In genomic region chr6:92247215-92247919, GRCm38 (mm10) we compare ENCODE assay signal across 25 mouse cellular contexts. TPM values are rescaled to one million over a fixed set of nuclear protein-coding genes. Genes with fewer than 3 reads are reported as not detected.
"Had no signal": no experiment of that assay in that cellular context is flagged by ENCODE, and none has a peak within 500 bp of the region (broad histone marks: within the 10 kb centered on the region; RNA-seq: fewer than 3 reads in every experiment).

No protein-coding gene starts in this region.

- H3K4me3 ChIP-seq: left cerebral cortex, adult 2 months; limb, embryonic 13.5 days; liver, embryonic 12.5 days; liver, embryonic 15.5 days; lung, embryonic 15.5 days; megakaryocyte, embryonic 14.5 days; midbrain, embryonic 15.5 days; neural tube, embryonic 12.5 days; neural tube, embryonic 15.5 days had no signal

- H3K4me2 ChIP-seq: limb, embryonic 13.5 days; liver, embryonic 12.5 days; liver, embryonic 15.5 days; lung, embryonic 15.5 days; midbrain, embryonic 11.5 days; midbrain, embryonic 15.5 days; neural tube, embryonic 12.5 days; neural tube, embryonic 15.5 days had no signal

- ATAC-seq: liver, embryonic 12.5 days; midbrain, embryonic 15.5 days had no signal

- H3K9me3 ChIP-seq: limb, embryonic 13.5 days; liver, embryonic 12.5 days; liver, embryonic 15.5 days; lung, embryonic 15.5 days; midbrain, embryonic 15.5 days; neural tube, embryonic 12.5 days; neural tube, embryonic 15.5 days had no signal

- H3K36me3 ChIP-seq: limb, embryonic 13.5 days; liver, embryonic 12.5 days; liver, embryonic 15.5 days; lung, embryonic 15.5 days; midbrain, embryonic 15.5 days; neural tube, embryonic 12.5 days; neural tube, embryonic 15.5 days had no signal

- DNase-seq: kidney, adult 18-20 months; kidney, postnatal 25 days; layer of hippocampus, postnatal 36 days; liver; lung, adult 18-20 months; lung, postnatal 10 days; lung, postnatal 36 days; right cerebral cortex, adult 18-20 months; right cerebral cortex, postnatal 14 days; right cerebral cortex, postnatal 4 days; thymus, adult 2 months; thymus, postnatal 14 days had no signal

- H3K4me1 ChIP-seq: liver, embryonic 15.5 days had no signal

- H3K27ac ChIP-seq: kidney, postnatal 0 days; left cerebral cortex, adult 2 months; limb, embryonic 13.5 days; liver, embryonic 12.5 days; liver, embryonic 15.5 days; lung, embryonic 15.5 days; midbrain, embryonic 15.5 days; neural tube, embryonic 12.5 days; neural tube, embryonic 15.5 days; stomach, postnatal 0 days had no signal

- H3K9ac ChIP-seq: limb, embryonic 13.5 days; liver, embryonic 12.5 days; liver, embryonic 15.5 days; lung, embryonic 15.5 days; midbrain, embryonic 15.5 days; neural tube, embryonic 12.5 days; neural tube, embryonic 15.5 days had no signal

RNA-seq across cellular contexts. Expression of gene Trh, which starts 2.9 kb away (rescaled TPM):
- polyA plus RNA-seq: large intestine, adult 2 months; limb, embryonic 13.5 days; liver, embryonic 12.5 days; liver, embryonic 15.5 days had no signal
